Mouse (Mus musculus) cerebellum, adult (tissue): ENCODE data around the gene Sod1.
A peak's percentile ranks its signal among the peaks of the same experiment; 100 is the strongest.

Experiments
- ATAC-seq: cut with Nextera tagmentation; 2 replicates; pipeline ENCODE4 v1.9.2; 2017; ENCODE audit warnings: mild to moderate bottlenecking, moderate library complexity, mixed read lengths; ENCODE audit not compliant: insufficient number of reproducible peaks, low FRiP score, low TSS enrichment

Gene Sod1

DNA sequence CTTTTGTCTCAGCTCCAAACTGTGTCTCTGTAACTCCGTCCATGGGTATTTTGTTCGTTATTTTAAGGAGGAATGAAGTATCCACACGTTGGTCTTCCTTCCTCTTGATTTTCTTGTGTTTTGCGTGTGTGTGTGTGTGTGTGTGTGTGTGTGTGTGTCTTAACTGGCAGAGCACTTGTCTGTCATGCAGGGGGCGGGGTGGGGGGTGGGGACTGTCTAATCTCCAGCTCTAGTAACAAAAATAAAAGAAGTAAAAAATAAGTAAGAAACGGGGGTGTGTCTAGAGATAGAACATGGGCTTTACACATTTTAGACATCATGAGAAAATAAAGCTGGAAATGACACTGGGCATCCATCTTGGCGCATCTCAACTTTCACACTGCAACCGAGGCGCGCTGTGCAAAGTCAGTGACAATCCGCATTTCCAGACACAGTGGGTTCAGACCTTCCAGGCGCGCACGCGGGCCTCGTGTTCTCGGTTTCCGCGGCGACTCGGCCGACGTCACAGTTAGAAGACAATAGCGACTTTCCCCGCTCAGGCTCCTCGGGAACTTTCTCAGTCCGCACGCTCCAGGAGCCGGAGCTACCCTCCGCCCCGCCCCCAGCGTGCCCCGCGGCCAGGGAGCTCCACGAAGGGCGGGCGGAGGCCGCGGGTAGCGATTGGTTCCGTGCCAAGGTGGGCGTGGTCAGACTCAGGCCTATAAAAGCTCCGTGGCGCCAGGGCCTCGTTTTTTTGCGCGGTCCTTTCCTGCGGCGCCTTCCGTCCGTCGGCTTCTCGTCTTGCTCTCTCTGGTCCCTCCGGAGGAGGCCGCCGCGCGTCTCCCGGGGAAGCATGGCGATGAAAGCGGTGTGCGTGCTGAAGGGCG lies at the start of gene Sod1:
TSS of gene Sod1 (plus strand) at position 729 of the 866 bp plus-strand sequence.
- ATAC-seq: peak; percentile 68

GRCm38 (mm10) chr16:90171416-90171815 lies 49.1 kb upstream of the Sod1 start:
- no peak for ATAC-seq

DNA sequence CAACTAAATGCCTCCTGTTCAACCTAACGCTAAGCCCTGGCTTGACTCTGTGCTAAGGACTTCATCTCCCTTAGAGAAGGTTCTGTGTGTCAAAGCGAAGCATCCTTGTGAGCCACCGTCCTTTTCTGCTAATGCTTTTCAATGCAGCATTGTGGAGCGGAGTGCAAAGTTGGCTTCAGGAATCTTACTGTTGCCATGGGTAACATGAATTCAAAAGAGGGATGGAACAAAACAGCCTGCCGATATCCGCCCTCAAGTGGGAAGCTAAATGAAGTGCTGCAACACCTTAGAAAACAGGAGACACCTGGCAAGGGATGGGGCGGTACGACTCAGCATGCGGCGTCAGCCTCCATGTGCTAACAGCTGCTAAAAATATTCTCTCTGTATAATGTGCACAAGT lies 44.1 kb upstream of the Sod1 start:
- no peak for ATAC-seq

GRCm38 (mm10) chr16:90177425-90177824 lies 43.1 kb upstream of the Sod1 start:
- no peak for ATAC-seq

- ATAC-seq: no peak
Measured at GRCm38 (mm10) chr16:90178404-90178803, 42.1 kb upstream of the Sod1 start.

- ATAC-seq: no peak
Measured at GRCm38 (mm10) chr16:90179892-90180291, 40.7 kb upstream of the Sod1 start.

GRCm38 (mm10) chr16:90180975-90181374 lies 39.6 kb upstream of the Sod1 start:
- ATAC-seq: no peak

GRCm38 (mm10) chr16:90181673-90182072 lies 38.9 kb upstream of the Sod1 start:
- no peak for ATAC-seq

- ATAC-seq: no peak
Measured at GRCm38 (mm10) chr16:90184135-90184534, 36.4 kb upstream of the Sod1 start.

- peak; percentile 82 for ATAC-seq
Measured at GRCm38 (mm10) chr16:90185928-90186588, 34.5 kb upstream of the Sod1 start.

DNA sequence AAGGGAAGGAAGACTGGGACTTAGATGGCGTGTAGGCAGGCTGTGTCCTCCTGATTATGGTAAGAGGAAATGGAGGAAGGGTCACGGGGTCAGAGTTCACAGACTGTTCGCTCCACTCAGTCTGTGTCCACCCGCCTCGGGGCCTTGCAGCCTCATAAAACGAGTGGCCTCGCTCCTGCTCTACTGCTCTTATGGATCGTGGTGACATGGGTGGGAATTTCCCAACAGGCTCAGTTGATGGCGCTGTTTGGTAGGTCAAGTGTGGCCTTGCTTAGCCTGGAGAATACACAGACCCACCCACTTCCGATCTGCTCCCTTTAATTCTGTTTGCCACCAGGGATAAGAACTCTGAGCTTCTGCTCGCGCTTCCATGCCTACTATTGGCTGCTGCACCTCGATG lies 33.1 kb upstream of the Sod1 start:
- ATAC-seq: no peak

- no peak for ATAC-seq
Measured at GRCm38 (mm10) chr16:90191289-90191688, 29.3 kb upstream of the Sod1 start.

DNA sequence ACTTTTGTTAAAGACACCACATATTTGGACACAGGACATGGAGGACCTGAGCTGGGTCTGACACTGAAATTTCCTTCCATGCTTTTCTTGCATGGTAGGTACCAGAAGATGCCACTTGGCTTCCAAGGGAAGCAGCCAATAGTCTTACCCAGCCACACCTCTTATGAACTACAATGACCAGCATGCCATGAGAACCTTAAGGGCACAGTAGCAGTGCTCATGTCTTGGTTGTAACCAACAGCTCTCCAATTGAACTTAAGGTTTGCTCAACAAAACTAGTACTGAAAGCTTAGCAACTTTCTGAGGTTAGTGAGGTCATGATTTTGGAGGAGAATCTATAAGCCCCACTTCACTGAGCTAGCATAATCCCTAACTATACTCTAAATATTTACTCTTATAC lies 26.8 kb upstream of the Sod1 start:
- no peak for ATAC-seq

DNA sequence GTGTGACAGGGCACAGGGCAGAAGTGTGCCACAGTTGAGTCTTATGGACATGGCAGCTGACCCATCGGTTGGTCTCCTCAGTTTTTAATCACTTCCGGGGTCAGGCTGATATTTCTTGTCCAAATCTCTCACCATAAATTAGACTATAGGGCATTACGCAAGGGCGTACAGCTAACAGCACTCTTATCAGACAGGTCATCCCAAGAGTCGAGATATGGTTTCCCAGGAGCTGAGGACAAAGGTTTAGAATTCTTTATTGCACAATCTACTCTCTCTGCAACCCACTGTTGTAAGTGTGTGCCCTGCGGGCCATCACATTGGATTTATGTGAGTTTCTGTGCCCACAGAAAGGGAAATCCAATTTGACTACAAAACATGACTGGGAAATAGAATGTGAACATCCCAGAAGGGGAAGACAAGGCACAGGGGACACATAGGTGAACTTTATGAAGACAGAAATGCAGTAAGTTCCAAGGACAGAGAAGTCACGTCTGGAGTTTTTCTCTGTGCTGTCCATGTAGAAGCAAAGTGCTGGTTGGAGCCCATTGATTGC lies 23.8 kb upstream of the Sod1 start:
- no peak for ATAC-seq

DNA sequence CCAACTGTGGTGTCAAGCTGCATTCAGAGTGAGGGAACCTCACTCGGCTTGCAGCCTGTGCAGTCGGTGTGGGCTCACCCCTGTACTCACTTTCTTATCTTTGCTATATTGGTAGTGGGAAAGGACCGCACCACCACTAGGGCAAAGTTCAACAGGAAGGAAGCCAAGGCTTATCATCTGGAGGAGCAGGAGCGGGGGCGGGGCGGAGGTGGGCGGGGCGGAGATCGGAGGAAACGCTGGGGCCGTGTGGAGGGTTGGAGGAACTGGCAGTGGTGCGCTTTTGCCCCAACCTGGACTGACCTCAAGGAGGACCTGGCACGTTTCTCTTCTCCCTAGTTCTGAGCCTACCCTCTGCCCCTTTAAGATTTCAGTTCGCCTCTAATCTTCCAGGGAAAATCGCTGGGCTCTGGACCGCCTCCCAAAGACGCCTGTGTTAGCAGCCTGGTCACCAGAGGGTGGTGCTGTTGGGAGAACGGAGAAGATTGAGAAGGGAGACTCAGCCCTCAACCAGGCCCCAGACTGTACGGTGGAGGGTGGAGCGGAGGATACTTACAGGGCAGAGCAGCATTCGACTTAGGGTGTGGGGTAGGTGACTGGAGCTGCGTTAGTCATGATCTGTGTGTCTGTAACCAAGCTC lies 23.1 kb upstream of the Sod1 start:
- ATAC-seq: peak; percentile 94

GRCm38 (mm10) chr16:90198626-90199025 lies 21.9 kb upstream of the Sod1 start:
- ATAC-seq: no peak

DNA sequence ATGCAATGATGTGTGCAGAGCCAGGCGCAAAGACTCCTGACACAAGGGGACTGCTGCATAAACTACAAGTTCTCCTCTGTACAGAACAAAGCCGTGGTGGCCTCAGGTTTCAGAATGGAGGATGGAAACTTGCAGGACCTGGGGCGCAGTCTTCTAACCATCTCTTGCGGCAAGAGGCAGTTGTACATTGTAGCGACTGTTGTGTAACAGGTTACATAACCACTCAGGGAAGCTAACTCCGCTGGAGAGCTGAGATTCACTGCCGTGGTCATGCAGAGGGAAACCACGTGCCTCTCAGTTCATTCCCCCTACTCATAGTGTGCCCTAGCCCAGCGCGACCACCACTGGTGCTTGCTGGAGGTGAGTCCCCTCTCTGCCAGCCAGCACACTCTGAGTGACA lies 21.4 kb upstream of the Sod1 start:
- no peak for ATAC-seq

DNA sequence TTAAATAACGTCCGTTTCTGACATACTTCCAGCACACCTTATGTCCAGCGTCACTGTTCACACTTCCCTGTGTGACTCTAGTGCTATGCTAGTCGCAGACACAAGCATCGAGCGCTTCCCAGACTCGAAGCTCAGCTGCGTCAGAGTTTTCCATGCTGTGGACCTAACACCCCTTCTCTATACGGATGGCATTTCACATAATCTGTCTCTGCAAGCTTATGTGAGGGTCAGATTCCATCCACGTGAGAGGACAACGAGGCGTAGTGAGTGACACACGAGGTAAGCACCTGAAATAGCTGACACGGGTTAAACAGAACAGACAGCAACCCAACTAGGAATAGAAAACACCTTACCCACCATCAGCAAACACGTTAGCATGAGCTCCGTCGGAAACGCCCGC lies 18.4 kb upstream of the Sod1 start:
- no peak for ATAC-seq

GRCm38 (mm10) chr16:90203226-90203962 lies 17.2 kb upstream of the Sod1 start:
- ATAC-seq: no peak

- ATAC-seq: no peak
Measured at GRCm38 (mm10) chr16:90204868-90205267, 15.7 kb upstream of the Sod1 start.
